Mouse (Mus musculus) kidney, postnatal 0 days (tissue): ENCODE data around the gene Kctd2. TPM values are rescaled to one million over a fixed set of nuclear protein-coding genes. Genes with fewer than 3 reads are reported as not detected.

Experiments used
- ATAC-seq: fragments of 200-750 bp; cut with Nextera tagmentation; replicated peaks from 2 replicates; pipeline ENCODE4 v1.8.0; 2017; ENCODE audit warnings: low read depth, moderate number of reproducible peaks, moderate TSS enrichment, moderate library complexity; ENCODE audit not compliant: low FRiP score
- DNase-seq: peaks from one replicate; pipeline ENCODE4 v3.0.0-alpha.2; 2016; ENCODE audit warnings: low spot score
- H3K27ac ChIP-seq: fragments of 300-500 bp; sonication (generic); 2 replicates; pipeline ENCODE4 v1.5.1; 2014; ENCODE audit warnings: mild to moderate bottlenecking
- H3K27me3 ChIP-seq: fragments of 300-500 bp; sonication (generic); 2 replicates; pipeline ENCODE4 v1.6.1; 2014; ENCODE audit warnings: low read length, mixed read lengths; ENCODE audit not compliant: insufficient read depth
- H3K36me3 ChIP-seq: fragments of 300-500 bp; sonication (generic); 2 replicates; pipeline ENCODE4 v1.6.1; 2014; ENCODE audit warnings: low read length, mixed read lengths; ENCODE audit not compliant: insufficient read depth
- H3K4me1 ChIP-seq: fragments of 300-500 bp; sonication (generic); replicated peaks from 2 replicates; pipeline ENCODE4 v1.6.1; 2014; ENCODE audit warnings: antibody characterized with exemption, low read length, mixed read lengths; ENCODE audit not compliant: insufficient read depth
- H3K4me2 ChIP-seq: fragments of 300-500 bp; sonication (generic); 2 replicates; pipeline ENCODE4 v1.6.1; 2014; ENCODE audit warnings: mild to moderate bottlenecking, low read length, moderate library complexity, mixed read lengths
- H3K4me3 ChIP-seq: fragments of 300-500 bp; sonication (generic); replicated peaks from 2 replicates; pipeline ENCODE4 v1.5.1; 2014; ENCODE audit warnings: low read depth, low read length
- H3K9ac ChIP-seq: fragments of 300-500 bp; sonication (generic); 2 replicates; pipeline ENCODE4 v1.6.1; 2014; ENCODE audit warnings: low read depth, low read length
- H3K9me3 ChIP-seq: fragments of 300-500 bp; sonication (generic); replicated peaks from 2 replicates; pipeline ENCODE4 v1.6.1; 2016; ENCODE audit warnings: low read length, inconsistent platforms, mixed read lengths
- CTCF ChIP-seq: IDR thresholded peaks from 2 replicates; pipeline ENCODE4 v1.5.1; 2016; ENCODE audit warnings: antibody characterized with exemption, low read depth, mild to moderate bottlenecking, moderate library complexity
- WGBS: fragments of 180-500 bp; shearing (Covaris S2); extraction: QIAGEN DNeasy Blood & Tissue Kit; methylation state at CpG from one replicate; pipeline ENCODE4 v1.1.7; 2014; 5-methylcytosine and 5-hydroxymethylcytosine counted together
- polyA plus RNA-seq: library from polyadenylated mRNA; unstranded; fragments of >200 nt; fragmentation: Nextera tagmentation; extraction: Ambion mirVana; gene quantifications from 2 replicates; pipeline ENCODE4 v1.2.1, GENCODE M21; 2015

The Kctd2 gene
- polyA plus RNA-seq, 1 experiment from 2014 or later, result 22.2 TPM

DNA sequence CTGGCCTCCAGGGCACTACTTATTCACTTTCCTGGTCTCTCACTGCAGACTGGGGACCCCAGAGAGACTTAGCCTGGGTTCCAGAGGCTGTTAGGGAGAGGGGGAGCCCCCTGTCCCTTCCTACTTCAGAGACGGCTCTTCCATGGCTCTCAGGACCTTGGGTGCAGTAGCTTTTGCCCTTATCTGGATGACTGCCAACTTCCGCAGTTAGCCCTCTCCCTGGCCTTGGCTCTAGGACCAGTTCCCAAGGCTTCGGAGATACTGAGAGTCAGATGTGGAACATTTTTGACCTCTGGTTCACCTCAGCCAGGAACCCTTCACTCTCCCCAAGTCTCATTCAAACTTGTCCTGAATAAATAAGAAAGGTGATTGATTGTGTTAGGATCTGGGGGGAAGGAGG lies 27.0 kb downstream of the Kctd2 start:
- ATAC-seq (no peak), DNase-seq (no peak)
- H3K9me3 ChIP-seq, result no peaks in the 10 kb centered on the region
- 25% methylated on average over 3 of the region's 3 CpGs for WGBS
- H3K9ac ChIP-seq, result no peak overlapping the region
- peak overlapping the region; percentile 89; the same call in 1 of the 2 replicates for H3K27ac ChIP-seq
- H3K4me3 ChIP-seq, result no peak overlapping the region
- no peak overlapping the region for H3K4me2 ChIP-seq
- peaks cover 2% of the 10 kb centered on the region; the same call in 1 of the 2 replicates for H3K4me1 ChIP-seq
- no peak for TF ChIP-seq CTCF
- no peaks in the 10 kb centered on the region for H3K36me3 ChIP-seq
- no peaks in the 10 kb centered on the region for H3K27me3 ChIP-seq

- ATAC-seq (no peak), DNase-seq (no peak)
- Histone ChIP-seq H3K4me2 (no peak overlapping the region), H3K4me3 (no peak overlapping the region), H3K9ac (no peak overlapping the region), H3K27ac (peak overlapping the region; percentile 89), H3K9me3 (no peaks in the 10 kb centered on the region), H3K36me3 (no peaks in the 10 kb centered on the region), H3K27me3 (no peaks in the 10 kb centered on the region), H3K4me1 (peaks cover 2% of the 10 kb centered on the region; the same call in 1 of the 2 replicates)
- 82% methylated on average over 11 of the region's 11 CpGs for WGBS
- no peak for TF ChIP-seq CTCF
These were observed 27.5 kb downstream of the Kctd2 start for GRCm38 (mm10) chr11:115447321-115447885.

- Histone ChIP-seq H3K4me3 (no peak overlapping the region), H3K9me3 (no peaks in the 10 kb centered on the region), H3K27me3 (no peaks in the 10 kb centered on the region), H3K4me1 (peaks cover 2% of the 10 kb centered on the region; the same call in 1 of the 2 replicates), H3K27ac (peak overlapping the region; percentile 89), H3K4me2 (no peak overlapping the region), H3K9ac (no peak overlapping the region), H3K36me3 (no peaks in the 10 kb centered on the region)
- ATAC-seq, result no peak
- no peak for DNase-seq
- TF ChIP-seq CTCF, result no peak
- 88% methylated on average over 16 of the region's 16 CpGs for WGBS
These were observed 28.1 kb downstream of the Kctd2 start for GRCm38 (mm10) chr11:115448075-115448474.

DNA sequence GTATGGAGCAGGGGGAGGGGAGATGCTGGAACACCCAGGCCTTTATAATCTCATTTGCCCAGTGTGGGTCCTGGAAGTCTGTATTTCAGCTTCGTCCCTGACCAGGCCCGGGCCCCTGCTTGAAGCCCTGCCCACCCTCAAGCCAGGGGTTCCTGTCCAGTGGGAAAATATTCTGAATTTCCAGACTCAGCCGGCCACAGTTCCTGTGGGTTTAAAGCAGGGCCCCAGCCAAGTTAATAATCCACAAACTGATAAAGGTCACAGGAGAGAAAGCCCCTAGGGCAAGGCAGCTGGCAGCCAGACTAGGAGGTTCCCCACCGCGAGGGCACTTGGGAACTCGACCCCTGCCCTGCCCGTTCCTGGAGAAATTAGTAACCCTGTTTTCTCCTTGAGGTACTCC lies 29.1 kb downstream of the Kctd2 start:
- no peak overlapping the region for H3K4me3 ChIP-seq
- H3K27me3 ChIP-seq, result no peaks in the 10 kb centered on the region
- ATAC-seq (peak; percentile 59), DNase-seq (peak; percentile 50)
- no peak overlapping the region for H3K4me2 ChIP-seq
- H3K9ac ChIP-seq, result no peak overlapping the region
- H3K27ac ChIP-seq, result peak overlapping the region; percentile 89
- no peaks in the 10 kb centered on the region for H3K9me3 ChIP-seq
- H3K4me1 ChIP-seq, result peaks cover 2% of the 10 kb centered on the region; the same call in 1 of the 2 replicates
- H3K36me3 ChIP-seq, result no peaks in the 10 kb centered on the region
- whole genome bisulfite sequencing, result 46% methylated on average over 7 of the region's 7 CpGs
- no peak for TF ChIP-seq CTCF

GRCm38 (mm10) chr11:115450176-115450575 lies 30.2 kb downstream of the Kctd2 start:
- no peak for DNase-seq
- no peak for ATAC-seq
- no peak overlapping the region for H3K4me2 ChIP-seq

GRCm38 (mm10) chr11:115451781-115452241 lies 31.9 kb downstream of the Kctd2 start:
- no peaks in the 10 kb centered on the region for H3K36me3 ChIP-seq
- H3K27ac ChIP-seq, result 0 out of 2 replicates have a peak overlapping the region, but pooled peaks have one; percentile 9
- TF ChIP-seq CTCF, result no peak
- whole genome bisulfite sequencing, result 72% methylated on average over 8 of the region's 8 CpGs
- peaks cover 2% of the 10 kb centered on the region; the same call in 1 of the 2 replicates for H3K4me1 ChIP-seq
- H3K4me2 ChIP-seq, result no peak overlapping the region
- no peak overlapping the region for H3K4me3 ChIP-seq
- no peaks in the 10 kb centered on the region for H3K27me3 ChIP-seq
- H3K9me3 ChIP-seq, result no peaks in the 10 kb centered on the region
- no peak for ATAC-seq
- H3K9ac ChIP-seq, result no peak overlapping the region
- DNase-seq, result no peak

More at GRCm38 (mm10) chr11:115450176-115450575, 30.2 kb downstream of the Kctd2 start:
- Histone ChIP-seq H3K27me3 (no peaks in the 10 kb centered on the region), H3K4me1 (peaks cover 2% of the 10 kb centered on the region; the same call in 1 of the 2 replicates), H3K9ac (no peak overlapping the region), H3K27ac (peak overlapping the region; percentile 89), H3K4me3 (no peak overlapping the region), H3K36me3 (no peaks in the 10 kb centered on the region), H3K9me3 (no peaks in the 10 kb centered on the region)
- WGBS, result 51% methylated on average over 7 of the region's 7 CpGs
- TF ChIP-seq CTCF, result no peak
